Mouse (Mus musculus): ENCODE data around the gene Olfr202.

DNA sequence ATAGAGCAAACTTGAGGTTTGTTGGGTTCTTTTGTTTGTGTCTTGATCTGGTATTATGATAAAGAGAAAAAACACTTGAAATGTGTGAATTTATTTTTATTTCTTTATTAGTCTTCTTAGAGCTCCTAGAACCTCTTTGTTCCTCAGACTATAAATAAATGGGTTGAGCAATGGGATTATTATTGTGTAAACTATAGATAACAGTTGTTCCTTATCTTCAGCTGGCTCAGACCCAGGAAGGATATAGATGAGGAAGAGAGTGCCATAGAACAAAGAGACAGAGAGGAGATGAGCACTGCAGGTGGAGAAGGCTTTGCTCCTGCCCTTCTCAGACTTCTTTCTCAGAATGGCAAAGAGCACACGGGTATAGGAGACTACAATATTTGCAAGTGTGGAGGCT, 3.1 kb downstream of the Olfr202 start:
- no peak for TF ChIP-seq EP300 (IDR thresholded peaks at IDR 0.05; ENCODE audit: low read depth)
- TF ChIP-seq CTCF (IDR thresholded peaks at IDR 0.05; ENCODE audit: low read depth), result no peak

Data from heart, postnatal 0 days (tissue).